Mouse (Mus musculus): Measurements from ENCODE around the gene Apof.

DNA sequence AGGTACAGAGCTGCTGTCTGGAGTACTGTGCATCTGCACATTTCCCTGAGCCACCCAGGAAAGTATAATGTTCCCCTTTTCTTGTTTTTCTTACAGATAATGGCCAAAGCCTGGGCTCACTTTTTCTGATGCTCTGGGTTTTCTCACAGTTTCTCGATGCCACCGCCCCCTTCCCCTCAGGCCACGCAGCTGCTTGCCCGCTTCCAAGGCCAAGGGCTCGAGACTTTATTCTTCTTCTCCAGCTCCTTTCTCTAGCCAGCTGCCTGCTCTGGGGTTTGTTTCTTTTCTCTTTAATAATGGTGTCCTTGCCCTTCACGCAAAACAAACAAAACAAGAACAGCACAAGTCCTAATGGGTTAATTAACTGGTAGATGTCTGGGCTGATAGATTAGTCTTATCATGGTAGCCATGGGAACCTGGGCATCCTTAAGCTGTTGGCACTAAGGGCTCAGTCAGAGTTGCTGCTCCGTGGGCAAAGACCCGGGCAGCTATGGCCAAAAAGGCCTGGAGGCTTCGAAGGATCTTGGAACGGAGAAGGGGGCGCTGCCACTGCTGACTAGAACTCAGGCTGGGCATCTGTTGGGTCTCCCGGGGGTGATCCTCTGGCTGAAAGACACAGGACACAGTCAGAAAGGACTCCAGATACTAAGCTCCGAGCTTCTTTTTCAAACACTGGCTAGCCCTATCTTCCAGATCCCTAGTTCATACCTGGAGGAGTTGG, 28.1 kb downstream of the Apof start:
- TF ChIP-seq EP300 (IDR thresholded peaks at IDR 0.05; ENCODE audit: low read depth) (no peak), CTCF (IDR thresholded peaks at IDR 0.05; ENCODE audit: low read depth) (no peak)
